Mouse (Mus musculus) hindbrain, embryonic 11.5 days (tissue): ENCODE results near the gene Cnot6. TPM values are rescaled to one million over a fixed set of nuclear protein-coding genes. Genes with fewer than 3 reads are reported as not detected.

Experiments used
- ATAC-seq: fragments of 200-750 bp; cut with Nextera tagmentation; 2 replicates; pipeline ENCODE4 v1.8.0; 2017; ENCODE audit warnings: mild to moderate bottlenecking, moderate TSS enrichment, moderate library complexity; ENCODE audit not compliant: low FRiP score
- DNase-seq: peaks from one replicate; pipeline ENCODE4 v3.0.0-alpha.2; 2015; ENCODE audit warnings: low spot score
- H3K27ac ChIP-seq: fragments of 300-500 bp; sonication (generic); 2 replicates; pipeline ENCODE4 v1.5.1; 2014; ENCODE audit warnings: mild to moderate bottlenecking, low read depth, low read length
- H3K27me3 ChIP-seq: fragments of 300-500 bp; sonication (generic); 2 replicates; pipeline ENCODE4 v1.6.1; 2014; ENCODE audit warnings: mild to moderate bottlenecking, low read length, moderate library complexity, mixed read lengths; ENCODE audit not compliant: control insufficient read depth, insufficient read depth
- H3K36me3 ChIP-seq: fragments of 300-500 bp; sonication (generic); 2 replicates; pipeline ENCODE4 v1.6.1; 2014; ENCODE audit warnings: mild to moderate bottlenecking, low read length, moderate library complexity, mixed read lengths; ENCODE audit not compliant: control insufficient read depth, insufficient read depth
- H3K4me1 ChIP-seq: fragments of 300-500 bp; sonication (generic); replicated peaks from 2 replicates; pipeline ENCODE4 v1.6.1; 2014; ENCODE audit warnings: low read length, mixed read lengths; ENCODE audit not compliant: control insufficient read depth, insufficient read depth
- H3K4me2 ChIP-seq: fragments of 300-500 bp; sonication (generic); replicated peaks from 2 replicates; pipeline ENCODE4 v1.6.1; 2014; ENCODE audit warnings: mild to moderate bottlenecking, low read depth, low read length
- H3K4me3 ChIP-seq: fragments of 300-500 bp; sonication (generic); 2 replicates; pipeline ENCODE4 v1.5.1; 2014; ENCODE audit warnings: low read depth, low read length
- H3K9ac ChIP-seq: fragments of 300-500 bp; sonication (generic); 2 replicates; pipeline ENCODE4 v1.6.1; 2014; ENCODE audit warnings: low read depth, low read length
- H3K9me3 ChIP-seq: fragments of 300-500 bp; sonication (generic); 2 replicates; pipeline ENCODE4 v1.6.1; 2016; ENCODE audit warnings: low read length; ENCODE audit not compliant: control insufficient read depth
- WGBS: fragments of 180-500 bp; shearing (Covaris S2); extraction: QIAGEN DNeasy Blood & Tissue Kit; methylation state at CpG from one replicate; pipeline ENCODE4 v1.1.7; 2014; 5-methylcytosine and 5-hydroxymethylcytosine counted together
- polyA plus RNA-seq: library from polyadenylated mRNA; unstranded; fragments of >200 nt; fragmentation: Nextera tagmentation; extraction: Ambion mirVana; gene quantifications from 2 replicates; pipeline ENCODE4 v1.2.1, GENCODE M21; 2014

Gene Cnot6
- 60.5 and 65.3 TPM in 2 replicates for polyA plus RNA-seq

DNA sequence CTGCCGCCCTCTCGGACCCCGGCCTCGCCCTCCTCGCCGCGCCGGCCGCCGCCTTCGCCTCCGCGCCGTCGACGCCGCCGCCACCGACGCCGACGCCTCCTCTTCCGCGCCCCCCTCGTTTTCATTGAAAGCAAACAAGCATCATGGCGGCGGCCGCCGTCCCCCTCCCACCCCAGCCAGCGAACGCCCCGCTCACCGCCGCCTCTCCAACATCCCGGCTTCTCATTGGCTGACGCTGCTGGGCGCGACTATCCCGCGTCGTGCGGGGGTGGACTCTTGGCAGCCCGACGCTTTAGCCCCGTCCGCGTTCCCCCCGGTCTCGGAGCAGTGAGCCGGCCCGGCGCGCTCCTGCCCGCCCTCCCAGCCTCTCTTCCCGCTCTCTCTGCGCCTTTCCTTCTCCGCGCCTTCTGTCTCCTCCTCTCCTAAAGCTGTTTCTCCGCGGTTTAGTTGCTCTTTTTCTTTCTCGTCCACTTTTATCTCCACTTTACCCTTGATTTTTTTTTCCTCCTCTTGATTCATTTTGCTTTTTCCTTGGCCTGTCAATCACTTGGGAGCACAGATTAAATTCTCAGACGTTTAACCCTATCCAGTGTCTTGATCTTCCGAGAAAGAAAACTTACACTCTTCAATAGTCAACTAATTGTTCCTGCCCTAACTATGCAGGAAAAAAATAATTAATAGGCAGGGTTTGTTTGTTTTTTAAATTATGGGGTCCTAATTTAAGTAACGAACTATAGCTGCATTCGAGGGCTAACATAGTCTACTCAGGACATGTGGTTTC, at the start of gene Cnot6:
TSS of gene Cnot6 (minus strand) at position 169 of the 781 bp plus-strand sequence.
- H3K4me1 ChIP-seq = no peaks in the 10 kb centered on the region; the same call in 1 of the 2 replicates
- H3K9me3 ChIP-seq = no peaks in the 10 kb centered on the region
- peak within 1 kb of the TSS; percentile 98 for H3K9ac ChIP-seq
- peak; percentile 99 for DNase-seq
- ATAC-seq = peak; percentile 96
- peak within 1 kb of the TSS; percentile 65 for H3K4me2 ChIP-seq
- H3K4me3 ChIP-seq = peak within 1 kb of the TSS; percentile 98
- no peaks in the 10 kb centered on the region for H3K36me3 ChIP-seq
- peak within 1 kb of the TSS; percentile 93 for H3K27ac ChIP-seq
- no peaks in the 10 kb centered on the region for H3K27me3 ChIP-seq
- 2% methylated on average over 54 of the region's 65 CpGs for WGBS

- H3K4me1 ChIP-seq = no peaks in the 10 kb centered on the region; the same call in 1 of the 2 replicates
- no peaks in the 10 kb centered on the region for H3K27me3 ChIP-seq
- H3K4me2 ChIP-seq = no peak overlapping the region
- no peak overlapping the region for H3K4me3 ChIP-seq
- no peak for DNase-seq
- no peaks in the 10 kb centered on the region for H3K9me3 ChIP-seq
- 90% methylated on average over 5 of the region's 5 CpGs for WGBS
- no peak overlapping the region for H3K27ac ChIP-seq
- ATAC-seq = no peak
- no peaks in the 10 kb centered on the region for H3K36me3 ChIP-seq
- no peak overlapping the region for H3K9ac ChIP-seq
Measured at GRCm38 (mm10) chr11:49761130-49761529, 48.6 kb upstream of the Cnot6 start.

DNA sequence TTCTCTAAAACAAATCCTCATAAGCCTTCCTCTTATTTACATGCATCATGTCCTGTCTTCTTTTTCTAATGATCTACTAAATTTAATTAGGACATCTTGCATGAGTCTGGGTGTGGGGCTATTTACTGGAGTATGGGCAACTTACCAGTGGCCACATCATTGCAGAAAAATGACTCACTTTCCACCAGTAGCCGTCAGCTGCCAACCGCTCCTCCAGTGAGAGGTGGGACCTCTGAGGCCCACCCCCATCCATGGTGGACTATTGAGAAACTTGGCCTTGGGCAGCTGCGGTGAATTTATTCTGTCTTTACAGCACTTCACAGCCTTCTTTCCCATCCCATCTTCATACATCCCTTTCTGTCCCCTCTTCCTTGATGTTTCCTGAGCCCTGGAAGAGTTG, 45.6 kb upstream of the Cnot6 start:
- DNase-seq = no peak
- WGBS = 90% methylated on average over 3 of the region's 3 CpGs
- Histone ChIP-seq H3K9me3 (no peaks in the 10 kb centered on the region), H3K4me1 (no peaks in the 10 kb centered on the region), H3K9ac (no peak overlapping the region), H3K27ac (no peak overlapping the region), H3K27me3 (no peaks in the 10 kb centered on the region), H3K4me2 (no peak overlapping the region), H3K4me3 (no peak overlapping the region), H3K36me3 (no peaks in the 10 kb centered on the region)
- no peak for ATAC-seq

GRCm38 (mm10) chr11:49754958-49755665, 42.6 kb upstream of the Cnot6 start:
- H3K9ac ChIP-seq = no peak overlapping the region
- no peak overlapping the region for H3K4me2 ChIP-seq
- no peak for ATAC-seq
- H3K27ac ChIP-seq = no peak overlapping the region
- no peak for DNase-seq
- no peaks in the 10 kb centered on the region for H3K27me3 ChIP-seq
- H3K4me1 ChIP-seq = no peaks in the 10 kb centered on the region
- H3K9me3 ChIP-seq = no peaks in the 10 kb centered on the region
- WGBS = 58% methylated on average over 12 of the region's 12 CpGs
- H3K4me3 ChIP-seq = no peak overlapping the region
- no peaks in the 10 kb centered on the region for H3K36me3 ChIP-seq

DNA sequence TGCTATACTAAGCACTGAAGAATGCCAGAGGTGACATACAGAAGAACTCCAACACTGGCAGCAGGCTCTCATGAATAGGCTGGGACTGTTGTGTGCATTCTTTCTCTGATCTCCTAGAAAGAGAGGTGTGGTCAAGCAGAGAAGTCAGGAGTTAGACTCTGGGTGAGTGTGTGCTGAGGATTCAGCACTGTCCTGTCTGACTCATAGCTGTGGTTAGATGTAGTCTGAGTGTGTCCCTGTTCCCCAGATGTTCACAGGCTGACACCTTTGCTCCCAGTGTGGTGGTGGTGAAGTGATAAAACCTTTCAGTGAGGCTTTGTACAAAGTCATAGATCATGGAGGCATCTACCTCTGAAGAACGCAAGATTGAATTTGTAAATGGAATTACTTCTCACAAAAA, 34.2 kb upstream of the Cnot6 start:
- ATAC-seq (no peak), DNase-seq (no peak)
- Histone ChIP-seq H3K4me1 (0 out of 2 replicates have a peak, but pooled peaks cover 2% of the 10 kb centered on the region), H3K9ac (no peak overlapping the region), H3K27me3 (no peaks in the 10 kb centered on the region), H3K4me3 (no peak overlapping the region), H3K27ac (no peak overlapping the region), H3K4me2 (no peak overlapping the region), H3K36me3 (no peaks in the 10 kb centered on the region), H3K9me3 (no peaks in the 10 kb centered on the region)
- WGBS = 97% methylated on average over 1 of the region's 1 CpGs

DNA sequence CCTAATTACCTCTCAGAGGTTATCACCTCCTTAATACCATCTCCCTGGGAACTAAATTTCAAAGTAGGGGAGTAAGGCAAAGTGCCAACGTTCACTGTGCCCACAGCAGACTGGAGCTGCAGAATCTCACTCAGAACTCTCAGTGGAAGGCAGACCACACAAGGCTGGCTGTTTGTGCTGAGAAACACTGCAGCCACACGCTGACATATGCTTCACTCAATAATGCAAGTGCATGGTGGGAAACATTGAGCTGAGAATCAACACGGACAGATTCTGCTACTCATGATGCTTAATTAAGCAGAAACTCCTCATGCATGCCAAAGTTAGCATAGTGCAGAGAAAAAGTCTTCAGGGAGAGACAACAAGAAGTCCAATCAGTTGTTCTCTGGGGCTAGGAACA, 33.3 kb upstream of the Cnot6 start:
- Histone ChIP-seq H3K36me3 (no peaks in the 10 kb centered on the region), H3K4me1 (0 out of 2 replicates have a peak, but pooled peaks cover 2% of the 10 kb centered on the region), H3K4me3 (no peak overlapping the region), H3K4me2 (no peak overlapping the region), H3K27me3 (no peaks in the 10 kb centered on the region), H3K27ac (no peak overlapping the region), H3K9me3 (no peaks in the 10 kb centered on the region), H3K9ac (no peak overlapping the region)
- ATAC-seq (no peak), DNase-seq (no peak)
- WGBS = 78% methylated on average over 3 of the region's 3 CpGs

GRCm38 (mm10) chr11:49744981-49745380, 32.5 kb upstream of the Cnot6 start:
- Histone ChIP-seq H3K4me3 (no peak overlapping the region), H3K27me3 (no peaks in the 10 kb centered on the region), H3K36me3 (no peaks in the 10 kb centered on the region), H3K4me2 (no peak overlapping the region), H3K4me1 (0 out of 2 replicates have a peak, but pooled peaks cover 2% of the 10 kb centered on the region), H3K27ac (no peak overlapping the region), H3K9me3 (no peaks in the 10 kb centered on the region), H3K9ac (no peak overlapping the region)
- no peak for DNase-seq
- no peak for ATAC-seq

GRCm38 (mm10) chr11:49743634-49744033, 31.1 kb upstream of the Cnot6 start:
- Histone ChIP-seq H3K27ac (no peak overlapping the region), H3K4me3 (no peak overlapping the region), H3K9me3 (no peaks in the 10 kb centered on the region), H3K4me2 (no peak overlapping the region), H3K27me3 (no peaks in the 10 kb centered on the region), H3K4me1 (0 out of 2 replicates have a peak, but pooled peaks cover 2% of the 10 kb centered on the region), H3K9ac (no peak overlapping the region), H3K36me3 (no peaks in the 10 kb centered on the region)
- 89% methylated on average over 7 of the region's 7 CpGs for WGBS
- no peak for ATAC-seq
- DNase-seq = no peak
